Mouse (Mus musculus) CD4-positive, CD25-positive, alpha-beta regulatory T cell, adult 4 months (primary cell): ENCODE measurements around the gene Poldip2. TPM values are rescaled to one million over a fixed set of nuclear protein-coding genes. Genes with fewer than 3 reads are reported as not detected.

Source experiments
- ATAC-seq: one replicate; pipeline ENCODE4 v1.8.0; 2017
- polyA plus RNA-seq, 2 experiments: library from polyadenylated mRNA; unstranded; fragments of 100-300 nt; shearing (Covaris generic); gene quantifications; one replicate each; pipeline ENCODE4 v1.2.1; 2017

Gene Poldip2
- polyA plus RNA-seq, 2 experiments from 2014 or later = 13.9 to 19.9 TPM

- no peak for ATAC-seq
Observed at GRCm38 (mm10) chr11:78545181-78545580, 33.2 kb downstream of the Poldip2 start.

- no peak for ATAC-seq
Observed at GRCm38 (mm10) chr11:78547718-78548460, 35.9 kb downstream of the Poldip2 start.

- ATAC-seq = no peak
Observed at GRCm38 (mm10) chr11:78549491-78549987, 37.5 kb downstream of the Poldip2 start.

GRCm38 (mm10) chr11:78550168-78551058, 38.4 kb downstream of the Poldip2 start, which contains the start of gene Tmem97:
Gene Tmem97 (minus strand): TSS chr11:78550777.
- ATAC-seq = peak; percentile 99

GRCm38 (mm10) chr11:78551059-78551398, 39.0 kb downstream of the Poldip2 start:
- ATAC-seq = no peak

- no peak for ATAC-seq
Observed at GRCm38 (mm10) chr11:78555623-78556022, 43.6 kb downstream of the Poldip2 start.

- ATAC-seq = no peak
Observed at GRCm38 (mm10) chr11:78556070-78556469, 44.1 kb downstream of the Poldip2 start.

- ATAC-seq = no peak
Observed at GRCm38 (mm10) chr11:78557241-78557640, 45.2 kb downstream of the Poldip2 start.

- peak; percentile 68 for ATAC-seq
Observed at GRCm38 (mm10) chr11:78560447-78560846, 48.5 kb downstream of the Poldip2 start.

- ATAC-seq = no peak
Observed at GRCm38 (mm10) chr11:78566775-78567174, 54.8 kb downstream of the Poldip2 start.

- ATAC-seq = no peak
Observed at GRCm38 (mm10) chr11:78567614-78568013, 55.6 kb downstream of the Poldip2 start.

GRCm38 (mm10) chr11:78568827-78569226, 56.8 kb downstream of the Poldip2 start:
- no peak for ATAC-seq

- no peak for ATAC-seq
Observed at GRCm38 (mm10) chr11:78569806-78570205, 57.8 kb downstream of the Poldip2 start.

GRCm38 (mm10) chr11:78571441-78571840, 59.4 kb downstream of the Poldip2 start:
- ATAC-seq = no peak

- no peak for ATAC-seq
Observed at GRCm38 (mm10) chr11:78571854-78572253, 59.9 kb downstream of the Poldip2 start.

Other genes starting within 250 kb of the Poldip2 start
- gene BC030499, start 221.4 kb upstream of the Poldip2 start, polyA plus RNA-seq = under 1 TPM in 1 of 2 experiments, not detected in 1; 0.63 TPM
- 1 to 10 TPM; 2.8 to 4.3 TPM for gene Spag5, start 210.7 kb upstream of the Poldip2 start, polyA plus RNA-seq
- gene Aldoc, start 189.2 kb upstream of the Poldip2 start, polyA plus RNA-seq = 10 to 100 TPM; 10.9 to 14.9 TPM
- gene Pigs, start 183.8 kb upstream of the Poldip2 start, polyA plus RNA-seq = 100 to 1,000 TPM in 1 of 2 experiments, 10 to 100 TPM in 1; 64.1 to 119 TPM
- gene Unc119, start 168.7 kb upstream of the Poldip2 start, polyA plus RNA-seq = 10 to 100 TPM; 11.6 to 13.1 TPM
- gene Foxn1, start 125.6 kb upstream of the Poldip2 start, polyA plus RNA-seq = under 1 TPM in 1 of 2 experiments, not detected in 1; 0.09 TPM
- gene Slc13a2, start 90.0 kb upstream of the Poldip2 start, polyA plus RNA-seq = not detected
- gene Slc46a1, start 46.5 kb upstream of the Poldip2 start, polyA plus RNA-seq = 1 to 10 TPM; 1.6 to 3.5 TPM
- 1 to 10 TPM in 1 of 2 experiments, under 1 TPM in 1; 0.63 to 1.3 TPM for gene Sarm1, start 14.4 kb upstream of the Poldip2 start, polyA plus RNA-seq
- not detected for gene Vtn, start 13.1 kb upstream of the Poldip2 start, polyA plus RNA-seq
- gene Sebox, start 8.7 kb upstream of the Poldip2 start, polyA plus RNA-seq = not detected
- 10 to 100 TPM; 51.4 to 71.8 TPM for gene Tmem199, start within 50 bp of the Poldip2 start, polyA plus RNA-seq
- gene Tnfaip1, start 24.1 kb downstream of the Poldip2 start, polyA plus RNA-seq = 10 to 100 TPM; 19.2 to 22.6 TPM
- gene Ift20, start 24.2 kb downstream of the Poldip2 start, polyA plus RNA-seq = 100 to 1,000 TPM; 121 to 138 TPM
- 10 to 100 TPM; 17.4 to 21.3 TPM for gene Tmem97, start 38.6 kb downstream of the Poldip2 start, polyA plus RNA-seq
- 10 to 100 TPM; 17.9 to 35.2 TPM for gene Nlk, start 185.2 kb downstream of the Poldip2 start, polyA plus RNA-seq
- 10 to 100 TPM; 32.8 to 36.9 TPM for gene Ccnq, start 239.5 kb downstream of the Poldip2 start, polyA plus RNA-seq